Mouse (Mus musculus) erythroblast, embryonic 14.5 days (primary cell): ENCODE measurements around the gene Magi2.

ENCODE experiments used
- GATA1 ChIP-seq: IDR thresholded peaks from 2 replicates; pipeline ENCODE4 v1.6.1; 2012; ENCODE audit warnings: low read length, inconsistent platforms, mixed read lengths
- TAL1 ChIP-seq: IDR thresholded peaks from 3 replicates; pipeline ENCODE4 v1.6.1; 2012; ENCODE audit warnings: low read length, inconsistent platforms, mixed read lengths

- TF ChIP-seq GATA1 (no peak), TAL1 (no peak)
Measured at GRCm38 (mm10) chr5:20117156-20117555, 890.3 kb downstream of the Magi2 start.
